Mouse (Mus musculus) embryo, embryonic 10 days (tissue): Measurements from ENCODE around the gene Krt87.

Experiments used
- DNase-seq: peaks from one replicate; pipeline ENCODE4 v3.0.0-alpha.2; 2015; ENCODE audit warnings: low spot score

Gene Krt87

DNA sequence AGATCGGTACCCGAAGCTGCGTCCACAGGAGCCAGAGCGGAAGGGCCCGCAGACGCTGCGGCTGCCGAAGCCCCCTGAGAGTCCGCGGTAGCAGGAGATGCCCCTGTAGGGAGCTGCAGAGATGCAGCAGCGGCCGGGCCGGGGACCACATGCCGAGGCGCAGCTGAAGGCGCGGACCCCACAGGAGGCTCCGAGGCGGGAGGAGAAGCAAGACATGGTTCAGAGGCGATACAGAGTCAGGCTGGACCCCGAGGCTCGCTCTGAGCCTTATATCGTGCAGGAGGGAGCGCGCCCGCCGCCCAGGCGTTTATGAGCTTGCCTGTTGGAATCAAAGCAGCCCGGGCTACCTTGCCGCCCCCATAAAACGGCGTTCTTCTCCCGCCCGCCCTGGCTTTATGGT is at the start of gene Krt87:
Gene Krt87, minus strand, starts transcription at position 250 of the 400 bp plus-strand sequence.
- peak; percentile 43 for DNase-seq

- no peak for DNase-seq
Measured at GRCm38 (mm10) chr15:101485911-101486635, 47.5 kb upstream of the Krt87 start.

- no peak for DNase-seq
Measured at GRCm38 (mm10) chr15:101484939-101485338, 46.3 kb upstream of the Krt87 start.

DNA sequence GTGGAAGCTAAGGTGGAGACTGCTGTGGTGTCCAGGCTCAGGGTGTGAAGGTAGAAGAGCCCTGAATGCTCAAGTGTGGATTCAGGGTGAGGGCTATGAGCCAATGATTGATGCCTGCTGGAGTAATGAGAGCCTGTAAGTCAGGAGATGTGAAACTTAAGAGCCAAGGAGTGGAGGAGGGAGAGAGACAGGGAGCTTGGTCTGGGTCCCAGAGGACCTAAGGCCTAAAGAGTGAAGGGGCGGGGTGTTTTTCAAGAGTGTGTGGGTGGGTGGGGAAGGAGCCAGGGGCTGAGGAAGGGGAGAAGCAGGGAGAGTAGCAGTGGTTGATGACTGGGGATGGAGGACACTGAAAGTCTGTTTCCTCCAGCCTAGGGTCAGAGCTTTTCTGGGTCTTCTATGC is 45.0 kb upstream of the Krt87 start:
- DNase-seq, result no peak

DNA sequence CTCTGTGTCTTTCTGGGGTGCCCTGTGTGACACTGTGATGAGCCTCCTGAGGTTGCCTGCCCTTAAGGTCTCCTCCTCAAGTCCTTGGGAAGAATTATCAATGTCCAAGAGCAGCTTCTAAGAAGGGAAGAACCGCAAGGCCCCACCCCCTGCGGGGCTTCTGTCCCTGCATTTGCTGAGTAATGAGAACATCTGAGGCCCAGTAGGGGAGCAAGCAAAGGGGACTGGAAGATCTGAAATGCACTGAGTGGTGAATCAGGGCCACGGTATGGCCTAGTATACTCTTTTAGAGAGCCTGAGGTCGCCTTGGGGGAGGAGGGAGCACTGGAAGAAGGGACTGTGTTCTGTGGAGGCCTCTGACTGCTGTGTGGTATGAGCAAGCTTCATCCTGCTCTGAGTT is 43.5 kb upstream of the Krt87 start:
- DNase-seq, result no peak

DNA sequence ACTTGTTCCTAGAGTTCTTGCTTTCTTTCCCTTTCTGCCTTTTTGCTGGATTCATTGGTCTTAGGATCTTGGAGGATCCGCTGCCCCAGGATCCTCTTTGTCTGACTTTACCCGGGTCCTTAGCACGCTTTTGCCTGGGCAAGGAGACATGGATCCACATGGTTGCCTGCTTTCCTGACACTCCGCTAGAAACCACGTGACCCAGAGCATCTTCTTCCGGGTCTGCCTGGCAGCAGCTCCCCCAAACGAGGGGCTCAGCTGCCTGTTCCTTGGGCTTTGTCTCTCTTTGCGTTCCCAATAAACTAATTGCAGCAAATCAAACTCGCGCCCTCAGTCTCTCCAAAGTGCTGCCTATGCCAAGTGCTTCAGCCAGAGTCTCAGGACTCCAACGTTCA is 41.1 kb upstream of the Krt87 start:
- peak; percentile 32 for DNase-seq

DNA sequence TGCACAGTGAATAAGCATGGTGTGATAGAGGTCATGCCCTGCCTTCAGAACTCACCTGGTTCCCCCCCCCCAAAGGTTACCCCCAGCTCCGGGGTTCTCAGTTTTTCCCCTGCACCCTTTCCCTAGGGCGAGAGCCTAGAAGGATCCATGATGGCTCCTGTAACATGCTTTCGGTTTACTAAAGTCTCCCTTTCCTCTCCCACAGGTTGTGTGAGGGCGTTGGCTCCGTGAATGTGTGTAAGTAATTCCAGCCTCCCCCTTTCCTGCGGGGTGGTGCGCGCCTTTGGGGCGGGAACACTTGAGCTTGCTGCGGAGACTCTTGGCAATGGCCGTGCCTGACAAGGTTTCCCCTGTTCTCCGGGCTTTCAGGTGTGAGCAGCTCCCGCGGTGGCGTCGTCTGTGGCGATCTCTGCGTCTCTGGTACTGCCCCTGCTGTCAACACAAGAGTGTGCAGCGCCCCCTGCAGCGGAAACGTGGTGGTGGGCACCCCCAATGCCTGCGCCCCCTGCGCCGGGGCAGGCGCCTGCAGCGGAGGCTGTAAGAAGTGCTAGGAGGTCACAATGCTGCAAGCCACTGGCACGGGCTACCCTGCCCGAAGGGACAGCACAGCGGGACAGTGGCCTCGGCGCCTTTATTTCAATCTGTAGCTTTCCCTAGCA is 40.5 kb upstream of the Krt87 start:
- DNase-seq, result peak; percentile 74

- DNase-seq, result peak; percentile 72
Measured at GRCm38 (mm10) chr15:101472952-101473528, 34.4 kb upstream of the Krt87 start, which contains the start of gene Krt86. Krt86 (plus strand) TSS chr15:101473478.

DNA sequence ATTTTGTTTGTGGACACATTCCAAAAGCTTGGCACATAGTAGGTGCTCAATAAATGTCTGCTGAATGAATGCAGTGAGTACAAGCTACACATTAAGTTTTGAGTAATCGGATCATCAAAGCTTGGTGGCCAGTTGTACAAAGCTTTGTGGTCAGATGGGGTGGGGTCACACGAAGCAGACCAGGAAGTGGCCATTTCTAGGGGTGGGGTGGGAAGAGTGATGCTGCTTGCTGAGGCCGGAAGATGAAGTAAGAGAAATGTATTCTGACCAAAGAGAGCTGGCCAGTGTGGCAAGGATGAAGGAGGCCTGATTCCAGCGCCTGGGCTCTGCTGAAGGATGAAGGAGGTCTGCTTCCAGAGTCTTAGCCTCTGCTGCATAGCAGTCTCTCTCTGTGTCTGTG is 30.5 kb upstream of the Krt87 start:
- DNase-seq, result no peak

DNA sequence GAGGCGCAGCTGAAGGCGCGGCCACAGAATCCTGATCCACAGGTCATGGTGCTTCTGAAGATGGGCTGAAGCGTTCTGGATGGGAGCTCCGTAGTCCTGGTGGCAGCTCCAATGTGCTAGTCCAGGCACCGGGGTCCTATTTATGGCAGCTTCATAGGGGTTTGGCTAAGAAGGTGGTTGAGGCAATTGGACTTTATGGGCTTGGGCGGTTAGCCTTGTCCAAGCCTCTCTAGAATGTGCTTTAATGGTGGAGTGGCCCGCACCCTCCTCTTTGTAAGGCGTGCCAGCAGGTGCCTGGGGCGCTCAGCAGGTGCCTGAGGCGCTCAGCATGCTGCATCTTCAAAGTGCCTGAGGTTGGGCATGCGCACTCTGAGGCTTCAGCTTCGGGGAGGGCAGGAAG is 25.0 kb upstream of the Krt87 start, which contains the start of gene Krt81:
Gene Krt81, minus strand, starts transcription at position 101 of the 400 bp plus-strand sequence.
- no peak for DNase-seq

GRCm38 (mm10) chr15:101459283-101459682 is 20.7 kb upstream of the Krt87 start:
- no peak for DNase-seq

GRCm38 (mm10) chr15:101458361-101458930 is 19.8 kb upstream of the Krt87 start:
- DNase-seq, result peak; percentile 25

DNA sequence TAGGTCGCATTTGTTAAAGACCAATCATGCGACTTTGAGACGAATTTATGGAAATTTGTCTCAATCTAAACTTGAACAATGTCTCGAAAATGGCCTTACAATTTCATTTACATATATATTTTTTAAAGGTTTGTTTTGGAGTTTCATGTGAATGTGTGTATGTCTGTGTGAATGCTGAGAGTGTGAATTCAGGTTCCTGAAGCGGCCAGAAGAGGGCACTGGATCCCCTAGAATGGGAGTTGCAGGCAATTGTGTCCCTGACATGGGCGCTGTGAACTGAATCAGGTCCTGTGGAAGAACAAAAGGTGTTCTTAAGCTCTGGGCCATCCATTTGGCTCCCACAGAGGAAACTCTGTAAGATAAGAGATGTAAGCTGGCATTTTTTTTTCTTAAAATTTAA is 17.3 kb upstream of the Krt87 start:
- no peak for DNase-seq

DNA sequence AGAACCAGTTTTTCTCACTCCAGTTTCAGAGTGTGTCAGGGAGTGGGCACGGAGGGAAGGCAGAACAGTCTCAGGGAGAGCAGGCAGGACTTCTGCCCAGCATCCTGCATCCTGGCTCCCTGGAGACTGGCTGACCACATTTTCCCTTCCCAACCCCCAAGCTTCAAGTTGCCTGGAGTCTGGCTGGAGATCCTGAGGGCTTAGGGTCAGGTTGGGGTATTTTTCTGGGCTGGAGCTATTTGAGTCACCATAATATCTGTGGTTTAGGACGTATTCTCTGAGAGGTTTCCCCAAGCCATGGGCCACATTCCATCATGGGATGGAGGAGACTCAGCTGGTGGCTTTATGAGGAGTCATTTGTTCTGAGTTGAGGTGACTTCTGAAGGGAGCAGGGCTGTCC is 16.7 kb upstream of the Krt87 start:
- no peak for DNase-seq

DNA sequence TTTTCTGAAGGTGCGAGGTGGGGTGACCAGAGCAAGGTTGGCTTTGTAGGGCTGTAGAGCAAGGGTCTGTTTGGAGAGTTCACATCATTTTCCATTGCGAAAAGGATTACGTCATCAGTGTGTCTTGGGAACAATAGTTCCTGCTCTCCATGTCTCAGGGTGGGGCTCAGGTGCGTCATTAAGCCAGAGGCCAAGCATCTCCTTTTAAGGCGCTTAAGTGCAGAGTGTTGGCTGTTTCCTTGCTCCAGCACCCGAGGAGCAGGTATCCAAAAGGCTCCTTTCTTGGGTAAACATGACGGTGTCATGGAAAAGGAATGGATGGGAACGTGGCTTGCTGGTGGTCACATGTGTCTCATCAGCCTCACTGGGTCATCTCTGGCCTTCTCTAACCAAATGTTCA is 16.2 kb upstream of the Krt87 start:
- no peak for DNase-seq

DNA sequence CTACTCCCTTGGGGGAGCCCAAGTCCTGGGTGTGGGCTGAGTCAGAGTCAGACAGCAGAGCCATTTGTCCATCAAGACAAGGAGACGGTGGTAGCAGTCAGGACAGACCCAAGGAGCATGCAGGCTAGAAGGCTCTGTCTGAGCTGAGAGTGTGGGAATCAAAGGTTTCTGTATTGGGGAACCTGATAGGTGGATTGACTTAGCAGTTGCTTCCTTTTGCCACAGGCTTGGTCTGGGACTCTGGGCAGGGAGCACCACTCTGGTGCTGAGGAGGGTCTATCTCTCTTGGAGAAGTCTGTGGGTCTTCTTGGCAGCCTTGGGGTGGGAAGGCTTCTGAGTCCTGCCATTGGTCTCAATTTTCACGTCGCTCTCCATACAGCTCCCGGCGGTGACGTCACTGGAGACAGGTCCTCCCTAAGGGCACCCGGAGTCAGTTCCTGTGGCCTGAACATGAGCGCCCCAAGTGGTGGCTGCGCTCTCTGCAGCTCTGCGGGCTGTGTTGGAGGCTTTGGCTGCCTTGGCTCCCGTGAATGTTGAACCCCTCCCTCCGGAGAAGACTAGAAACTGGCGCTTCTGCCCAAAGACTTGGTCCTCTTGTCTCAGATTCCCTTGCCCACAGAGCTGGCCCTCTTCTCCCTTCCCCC is 14.6 kb upstream of the Krt87 start:
- DNase-seq, result peak; percentile 86

- no peak for DNase-seq
Measured at GRCm38 (mm10) chr15:101447444-101447843, 8.8 kb upstream of the Krt87 start, which contains the start of gene Krt88. Krt88 (plus strand) TSS chr15:101447744.

DNA sequence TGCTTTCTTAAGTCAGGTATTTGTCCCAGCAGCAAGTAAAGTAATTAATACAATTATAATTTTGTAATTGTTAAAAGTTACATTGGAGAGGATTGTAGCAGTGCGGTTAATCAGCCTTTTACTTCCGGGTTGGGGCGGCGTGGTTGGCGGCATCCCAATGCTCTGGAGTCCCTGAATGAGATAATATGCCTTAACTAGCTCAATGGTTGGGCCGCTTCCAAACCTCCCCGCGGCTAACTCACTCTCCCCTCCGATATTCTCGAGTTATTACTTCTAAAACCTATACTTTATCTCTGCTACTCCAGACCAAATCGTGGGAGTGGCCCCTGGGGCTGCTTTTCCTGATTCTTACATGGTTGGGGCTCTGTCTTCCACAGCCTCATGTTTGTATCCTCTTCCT is 8.0 kb upstream of the Krt87 start:
- no peak for DNase-seq

DNA sequence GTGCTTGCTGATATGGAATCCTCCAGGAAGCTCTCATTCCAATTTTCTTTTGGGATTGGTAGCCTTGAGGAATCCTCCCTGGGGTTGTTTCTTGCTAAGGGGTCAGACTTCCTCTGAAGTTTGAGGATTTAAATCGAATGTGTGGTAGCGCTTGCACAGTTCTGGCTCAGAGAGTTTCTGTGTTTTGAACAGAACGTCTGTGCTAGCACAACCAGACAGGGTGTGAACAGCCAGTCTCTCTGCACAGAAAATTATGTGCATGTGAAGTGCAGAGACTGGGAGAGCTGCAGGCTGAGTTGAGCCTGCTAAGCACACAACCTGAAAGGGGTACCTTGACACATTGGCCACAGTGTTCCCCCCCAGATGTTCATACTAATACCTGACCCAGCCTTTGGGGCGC is 2.2 kb upstream of the Krt87 start:
- DNase-seq, result no peak

GRCm38 (mm10) chr15:101436611-101437010 is 2.0 kb downstream of the Krt87 start:
- DNase-seq, result no peak

DNA sequence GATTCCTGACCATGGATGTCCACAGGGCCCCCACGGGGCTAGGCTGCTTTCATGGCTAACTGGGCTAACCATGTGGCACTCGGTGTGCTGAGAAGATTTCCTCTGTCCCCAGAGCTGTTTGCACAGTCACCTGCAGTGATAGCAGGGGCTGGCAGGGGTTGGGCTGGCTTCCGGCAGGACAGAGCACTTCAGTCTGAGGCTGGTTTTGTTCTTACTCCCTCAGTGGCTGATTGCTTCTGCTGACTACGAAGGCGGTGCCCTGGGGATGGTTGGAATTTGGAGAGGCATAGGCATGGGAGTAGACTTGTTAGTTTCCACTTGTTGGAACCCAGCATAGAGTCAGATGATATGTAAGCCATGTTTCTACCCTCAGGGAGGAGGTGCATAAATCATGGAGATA is 13.7 kb downstream of the Krt87 start:
- no peak for DNase-seq

- peak; percentile 26 for DNase-seq
Measured at GRCm38 (mm10) chr15:101420903-101421302, 17.7 kb downstream of the Krt87 start.
